Mouse (Mus musculus): ENCODE measurements at regions not wholly inside any gene's neighbourhood (a gene's known extent, or its start where the extent isn't known, plus 50 kb on each side); places are given as distances from the start of the nearest gene placed in this dataset.

DNA sequence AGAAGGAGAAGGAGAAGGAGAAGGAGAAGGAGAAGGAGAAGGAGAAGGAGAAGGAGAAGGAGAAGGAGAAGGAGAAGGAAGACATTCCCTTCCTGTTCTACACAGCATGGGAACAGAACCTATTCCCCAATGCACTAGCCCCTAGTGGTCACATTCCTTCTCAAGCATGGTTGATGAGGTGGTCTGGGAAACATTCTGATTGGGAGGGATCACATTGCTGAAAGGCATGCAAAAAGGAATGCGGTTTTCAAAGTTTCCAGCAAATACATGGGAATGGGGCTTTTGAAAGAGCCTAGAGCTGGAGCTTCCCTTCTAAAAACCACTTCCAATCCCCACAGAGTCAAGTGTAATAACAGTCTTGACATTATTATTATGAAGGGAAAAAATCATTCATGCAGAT lies 197.5 kb downstream of the Efcab1 start:
- no peaks in the 10 kb centered on the region for H3K9me3 ChIP-seq (replicated peaks)
- H3K4me1 ChIP-seq, result no peaks in the 10 kb centered on the region
- no peak overlapping the region for H3K4me3 ChIP-seq
- no peaks in the 10 kb centered on the region for H3K36me3 ChIP-seq
- H3K27me3 ChIP-seq (replicated peaks), result no peaks in the 10 kb centered on the region
- H3K27ac ChIP-seq, result no peak overlapping the region
- no peak for ATAC-seq
- H3K4me2 ChIP-seq, result no peak overlapping the region
- WGBS (ENCODE audit: insufficient replicate concordance), result 32% methylated on average over 1 of the region's 1 CpGs
- no peak overlapping the region for H3K9ac ChIP-seq

DNA sequence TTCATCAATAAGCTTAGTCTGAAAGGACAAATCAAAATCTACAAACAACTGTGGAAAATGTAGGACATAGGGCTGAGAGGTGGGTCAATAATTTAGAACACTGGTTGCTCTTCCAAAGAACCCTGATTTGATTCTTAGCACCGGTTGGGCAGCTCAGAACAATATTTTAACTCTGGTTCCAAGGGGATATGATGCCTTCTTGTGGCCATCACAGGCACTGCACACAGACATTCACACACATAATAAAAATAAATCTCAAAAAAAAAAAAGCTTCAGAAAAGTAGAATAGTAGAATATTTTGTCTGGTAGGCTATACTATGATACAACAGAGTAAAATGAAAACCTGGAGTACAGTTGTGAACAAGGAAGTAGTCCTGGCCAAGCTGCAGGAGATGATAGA lies 200.8 kb downstream of the Efcab1 start:
- Histone ChIP-seq H3K4me3 (no peak overlapping the region), H3K9me3 (replicated peaks) (no peaks in the 10 kb centered on the region), H3K36me3 (no peaks in the 10 kb centered on the region), H3K4me2 (no peak overlapping the region), H3K4me1 (no peaks in the 10 kb centered on the region), H3K27me3 (replicated peaks) (no peaks in the 10 kb centered on the region), H3K9ac (no peak overlapping the region), H3K27ac (no peak overlapping the region)
- ATAC-seq, result no peak
- WGBS (ENCODE audit: insufficient replicate concordance), result 62% methylated on average over 1 of the region's 1 CpGs

DNA sequence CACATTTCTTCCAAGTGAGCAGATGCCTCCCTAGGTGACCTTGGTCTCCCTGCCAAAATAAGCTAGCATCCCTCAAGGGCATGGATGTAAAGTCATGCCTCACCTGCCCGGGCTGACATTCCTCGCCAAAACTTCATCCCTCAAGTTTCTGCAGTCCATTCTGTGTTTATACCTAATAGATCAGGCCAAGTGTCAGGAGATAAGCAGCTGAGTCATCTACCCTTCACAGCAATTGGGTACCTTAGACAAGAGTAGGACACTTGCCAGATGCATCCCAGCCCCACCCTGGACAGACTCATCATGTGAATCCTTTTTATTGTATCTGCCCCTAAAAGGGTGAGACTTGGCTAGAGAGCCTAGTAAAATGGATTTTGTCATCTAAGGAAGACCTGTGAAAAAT lies 204.1 kb upstream of the Gm21897 start:
- 66% methylated on average over 2 of the region's 2 CpGs for WGBS (ENCODE audit: insufficient replicate concordance)
- Histone ChIP-seq H3K4me2 (no peak overlapping the region), H3K4me3 (no peak overlapping the region), H3K9me3 (replicated peaks) (no peaks in the 10 kb centered on the region), H3K27ac (no peak overlapping the region), H3K4me1 (no peaks in the 10 kb centered on the region), H3K27me3 (replicated peaks) (no peaks in the 10 kb centered on the region), H3K9ac (no peak overlapping the region), H3K36me3 (no peaks in the 10 kb centered on the region)
- ATAC-seq, result no peak

DNA sequence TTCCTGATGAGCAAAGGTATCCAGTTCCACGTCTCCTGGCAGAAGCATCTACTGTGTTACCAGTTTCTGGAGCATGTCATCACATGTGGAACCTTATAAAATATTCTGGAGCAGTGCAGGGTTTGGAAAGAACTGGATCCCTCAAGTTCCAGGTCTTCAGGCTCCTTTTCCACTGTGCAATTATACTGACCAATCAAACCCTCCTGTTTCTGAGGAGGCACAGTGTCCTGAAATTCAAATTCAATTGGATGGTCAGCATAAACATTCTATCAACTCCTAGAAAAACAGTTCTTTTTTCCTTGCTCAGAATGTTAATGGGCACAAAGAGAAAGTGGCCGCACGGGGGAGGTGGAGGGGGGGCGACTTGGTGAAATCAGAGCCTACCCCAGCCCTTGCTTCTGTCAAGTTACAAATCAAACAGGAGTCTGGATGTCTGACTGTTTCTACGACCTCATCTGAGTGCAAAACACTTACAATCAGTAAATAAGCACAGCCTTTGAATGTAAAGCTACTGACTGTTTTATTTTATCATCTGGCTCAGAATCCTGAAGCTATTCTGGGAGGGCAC lies 203.2 kb upstream of the Gm21897 start:
- H3K4me1 ChIP-seq, result no peaks in the 10 kb centered on the region
- ATAC-seq, result no peak
- WGBS (ENCODE audit: insufficient replicate concordance), result 28% methylated on average over 5 of the region's 5 CpGs
- H3K27ac ChIP-seq, result no peak overlapping the region
- no peaks in the 10 kb centered on the region for H3K36me3 ChIP-seq
- no peak overlapping the region for H3K4me3 ChIP-seq
- no peaks in the 10 kb centered on the region for H3K27me3 ChIP-seq (replicated peaks)
- no peak overlapping the region for H3K4me2 ChIP-seq
- H3K9ac ChIP-seq, result no peak overlapping the region
- H3K9me3 ChIP-seq (replicated peaks), result no peaks in the 10 kb centered on the region

DNA sequence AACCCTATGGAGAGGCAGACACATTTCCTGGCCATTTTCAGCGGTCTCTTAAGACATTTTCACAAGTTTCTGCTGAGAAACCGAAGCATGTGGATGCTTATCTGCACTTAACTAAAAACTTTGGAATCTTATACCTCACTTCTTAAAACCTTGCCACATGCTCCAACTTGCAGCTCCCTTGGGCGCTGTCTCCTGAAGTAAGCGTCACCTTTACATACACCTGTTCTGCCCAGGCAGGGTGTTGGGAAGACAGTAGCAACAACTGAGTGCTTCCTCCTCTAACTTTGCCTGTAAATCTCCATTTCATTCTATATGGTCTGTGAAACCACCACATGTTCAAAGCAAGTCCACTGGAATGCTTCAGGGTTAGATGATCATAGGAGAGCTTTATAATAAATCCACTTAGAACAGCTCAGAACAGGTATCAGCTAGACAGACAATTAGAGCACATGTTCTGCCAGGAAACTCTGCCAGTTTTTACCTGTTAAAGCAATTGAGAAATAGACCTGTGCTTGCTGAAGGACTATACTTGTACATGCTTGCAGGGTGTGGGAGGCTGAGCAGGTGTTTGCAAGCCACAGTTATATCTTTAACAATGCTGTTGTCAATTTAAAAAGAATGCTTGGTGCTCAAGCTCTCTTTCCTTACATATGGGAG lies 202.6 kb upstream of the Gm21897 start:
- H3K4me1 ChIP-seq, result no peaks in the 10 kb centered on the region
- ATAC-seq, result no peak
- H3K27me3 ChIP-seq (replicated peaks), result no peaks in the 10 kb centered on the region
- H3K9me3 ChIP-seq (replicated peaks), result no peaks in the 10 kb centered on the region
- H3K4me2 ChIP-seq, result no peak overlapping the region
- no peak overlapping the region for H3K9ac ChIP-seq
- H3K4me3 ChIP-seq, result no peak overlapping the region
- H3K36me3 ChIP-seq, result no peaks in the 10 kb centered on the region
- WGBS (ENCODE audit: insufficient replicate concordance), result 57% methylated on average over 4 of the region's 4 CpGs
- no peak overlapping the region for H3K27ac ChIP-seq

DNA sequence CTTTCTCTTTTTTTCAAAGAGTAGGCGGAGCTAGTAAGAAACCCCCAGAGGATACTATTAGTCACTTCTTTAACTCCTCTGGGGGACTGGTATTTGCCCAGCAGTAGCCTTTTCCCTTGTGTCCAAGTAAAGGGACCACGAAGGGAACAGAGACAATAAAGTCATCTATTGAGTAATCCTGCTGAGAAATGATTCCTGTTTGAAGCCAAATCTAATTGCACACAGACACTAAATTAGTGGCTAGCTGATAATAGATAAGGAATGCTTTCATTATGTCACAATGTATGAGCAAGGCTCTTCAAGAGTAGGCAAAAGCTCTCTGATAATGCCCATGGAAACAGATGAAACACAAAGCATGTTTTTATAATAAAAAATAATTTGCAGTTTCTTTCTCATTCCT lies 201.9 kb upstream of the Gm21897 start:
- Histone ChIP-seq H3K27ac (no peak overlapping the region), H3K4me1 (no peaks in the 10 kb centered on the region), H3K4me2 (no peak overlapping the region), H3K27me3 (replicated peaks) (no peaks in the 10 kb centered on the region), H3K9me3 (replicated peaks) (no peaks in the 10 kb centered on the region), H3K36me3 (no peaks in the 10 kb centered on the region), H3K9ac (no peak overlapping the region), H3K4me3 (no peak overlapping the region)
- ATAC-seq, result no peak
- WGBS (ENCODE audit: insufficient replicate concordance), result 37% methylated on average over 2 of the region's 2 CpGs

DNA sequence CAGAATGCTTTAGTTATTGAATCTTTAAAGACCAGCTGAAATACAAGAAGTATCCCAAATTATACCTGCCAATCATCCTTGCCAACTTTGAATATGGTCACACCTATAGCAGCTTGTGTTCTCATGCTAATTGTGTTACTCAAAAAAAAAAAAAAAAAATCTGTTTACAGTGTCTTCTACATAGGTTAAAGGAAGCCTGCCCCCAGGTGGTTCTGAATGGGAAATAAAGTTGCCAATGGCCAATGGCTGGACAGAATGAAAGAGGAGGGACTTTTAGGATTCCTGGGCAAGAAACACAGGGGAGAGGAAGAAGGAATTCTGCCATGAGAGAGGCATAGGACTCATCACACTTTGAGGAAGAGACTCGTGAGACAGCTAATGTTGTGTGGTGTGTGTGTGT lies 197.5 kb upstream of the Gm21897 start:
- Histone ChIP-seq H3K4me1 (no peaks in the 10 kb centered on the region), H3K27me3 (replicated peaks) (no peaks in the 10 kb centered on the region), H3K36me3 (no peaks in the 10 kb centered on the region), H3K27ac (no peak overlapping the region), H3K9me3 (replicated peaks) (no peaks in the 10 kb centered on the region), H3K4me2 (no peak overlapping the region), H3K4me3 (no peak overlapping the region), H3K9ac (no peak overlapping the region)
- 62% methylated on average over 1 of the region's 1 CpGs for WGBS (ENCODE audit: insufficient replicate concordance)
- ATAC-seq, result no peak

DNA sequence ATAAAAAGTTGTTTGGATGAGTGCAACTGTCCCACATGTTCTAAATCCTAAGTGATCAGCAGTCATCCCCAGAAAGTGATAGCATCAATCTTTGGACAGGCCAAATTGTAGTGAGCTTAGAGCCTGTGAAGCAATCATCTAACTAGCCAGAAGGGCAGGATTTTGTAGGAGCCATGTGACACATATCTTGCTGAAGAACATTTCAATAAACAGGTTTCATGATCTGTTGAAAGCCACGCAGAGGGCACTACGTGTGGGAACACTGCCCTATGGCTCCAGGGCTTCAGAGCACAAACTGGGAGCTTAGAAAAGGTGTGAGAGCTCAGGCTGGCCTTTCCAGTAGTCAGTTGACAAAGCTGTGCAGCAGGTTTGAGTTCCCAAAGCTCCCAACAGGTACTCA lies 188.3 kb upstream of the Gm21897 start:
- 73% methylated on average over 2 of the region's 2 CpGs for WGBS (ENCODE audit: insufficient replicate concordance)
- Histone ChIP-seq H3K27ac (no peak overlapping the region), H3K4me3 (no peak overlapping the region), H3K4me2 (no peak overlapping the region), H3K4me1 (no peaks in the 10 kb centered on the region), H3K36me3 (no peaks in the 10 kb centered on the region), H3K9me3 (replicated peaks) (no peaks in the 10 kb centered on the region), H3K9ac (no peak overlapping the region), H3K27me3 (replicated peaks) (no peaks in the 10 kb centered on the region)
- ATAC-seq, result no peak

DNA sequence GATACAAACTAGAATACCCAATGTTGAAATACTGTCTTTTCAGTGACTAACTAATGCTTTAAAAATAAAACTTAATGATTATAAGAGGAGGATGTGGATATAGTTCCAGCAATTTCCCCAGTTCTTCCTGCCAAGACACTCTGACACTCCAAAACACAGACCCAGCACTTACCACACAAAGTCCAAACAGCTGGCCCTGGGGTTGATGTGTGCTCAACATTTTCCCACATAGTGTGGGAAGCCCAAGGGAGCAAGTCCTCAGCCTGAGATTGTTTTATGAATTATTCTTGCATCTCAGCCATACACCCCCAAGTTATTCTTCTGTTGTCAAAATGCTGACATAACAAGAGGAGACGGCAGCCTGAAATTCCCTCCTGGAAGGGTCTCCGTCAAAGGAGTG lies 187.5 kb upstream of the Gm21897 start:
- Histone ChIP-seq H3K36me3 (no peaks in the 10 kb centered on the region), H3K4me1 (no peaks in the 10 kb centered on the region), H3K9ac (no peak overlapping the region), H3K27ac (no peak overlapping the region), H3K4me3 (no peak overlapping the region), H3K27me3 (replicated peaks) (no peaks in the 10 kb centered on the region), H3K4me2 (no peak overlapping the region), H3K9me3 (replicated peaks) (no peaks in the 10 kb centered on the region)
- WGBS (ENCODE audit: insufficient replicate concordance), result 76% methylated on average over 2 of the region's 2 CpGs
- no peak for ATAC-seq

DNA sequence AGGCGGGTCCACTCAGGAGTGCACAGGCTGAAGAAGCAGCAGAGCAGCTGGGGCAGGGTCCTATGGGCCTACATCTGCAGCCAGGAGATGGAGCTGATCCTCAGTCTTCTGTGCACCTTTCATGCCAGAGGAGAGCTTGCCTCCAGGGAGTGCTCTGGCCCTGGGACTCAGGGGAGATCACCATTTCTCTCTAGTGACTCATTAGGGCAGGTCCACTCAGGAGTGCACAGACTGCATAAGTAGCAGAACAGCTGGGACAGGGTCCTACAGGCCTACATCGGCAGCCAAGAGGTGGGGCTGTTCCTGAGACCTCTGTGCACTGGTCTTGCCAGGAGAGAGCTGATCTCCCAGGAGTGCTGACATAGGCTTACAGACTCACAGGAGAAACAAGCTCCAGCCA lies 159.4 kb upstream of the Gm21897 start:
- H3K27ac ChIP-seq, result no peak overlapping the region
- no peaks in the 10 kb centered on the region for H3K27me3 ChIP-seq (replicated peaks)
- no peak overlapping the region for H3K9ac ChIP-seq
- no peaks in the 10 kb centered on the region for H3K9me3 ChIP-seq (replicated peaks)
- no peaks in the 10 kb centered on the region for H3K4me1 ChIP-seq
- no peak overlapping the region for H3K4me3 ChIP-seq
- 64% methylated on average over 2 of the region's 2 CpGs for WGBS (ENCODE audit: insufficient replicate concordance)
- no peaks in the 10 kb centered on the region for H3K36me3 ChIP-seq
- ATAC-seq, result no peak
- H3K4me2 ChIP-seq, result no peak overlapping the region

DNA sequence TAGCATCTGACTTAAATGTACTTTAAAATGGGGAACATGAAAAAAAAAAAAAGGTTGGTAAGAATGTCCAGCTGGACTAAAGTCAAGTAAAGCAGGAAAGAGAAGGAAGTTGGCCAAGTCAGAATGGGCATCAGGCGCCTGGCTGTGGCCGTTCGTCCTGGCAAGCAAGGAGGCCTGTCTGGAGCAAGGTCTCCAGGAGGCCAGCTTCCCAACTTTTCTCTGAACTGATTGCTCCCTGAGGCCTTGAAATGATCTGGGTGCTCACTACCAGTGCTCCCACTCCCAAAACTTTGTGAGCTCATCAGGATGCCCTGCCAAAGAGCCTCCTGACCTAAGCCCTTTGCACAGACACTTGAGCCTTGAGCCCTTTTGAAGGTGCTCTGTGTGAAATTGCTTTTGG lies 141.7 kb upstream of the Gm21897 start:
- 62% methylated on average over 3 of the region's 3 CpGs for WGBS (ENCODE audit: insufficient replicate concordance)
- no peaks in the 10 kb centered on the region for H3K27me3 ChIP-seq (replicated peaks)

DNA sequence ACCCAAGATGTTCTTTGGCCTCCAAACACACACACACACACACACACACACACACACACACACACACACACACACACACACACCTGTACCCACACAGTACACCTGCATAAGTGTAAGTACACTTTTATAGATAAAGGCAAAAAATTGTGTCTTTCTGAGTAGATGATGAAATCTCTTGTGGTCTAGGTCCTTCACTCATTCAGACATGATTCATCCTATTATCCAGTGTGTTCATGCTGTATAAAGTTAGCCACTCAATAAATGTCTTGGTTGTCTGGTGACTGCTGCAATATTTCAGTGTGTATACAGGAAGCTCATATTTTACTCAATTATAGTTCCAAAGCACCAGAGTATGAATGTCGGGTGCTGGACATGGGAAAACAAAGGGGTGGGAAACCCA lies 131.5 kb upstream of the Gm21897 start:
- no peaks in the 10 kb centered on the region for H3K27me3 ChIP-seq (replicated peaks)
- no peak overlapping the region for H3K9ac ChIP-seq
- no peak for ATAC-seq
- H3K4me1 ChIP-seq, result no peaks in the 10 kb centered on the region
- H3K4me3 ChIP-seq, result no peak overlapping the region
- no peak overlapping the region for H3K4me2 ChIP-seq
- 0 out of 2 replicates have a peak, but pooled peaks cover 1% of the 10 kb centered on the region for H3K9me3 ChIP-seq (replicated peaks)
- H3K36me3 ChIP-seq, result no peaks in the 10 kb centered on the region
- WGBS (ENCODE audit: insufficient replicate concordance), result 72% methylated on average over 1 of the region's 1 CpGs
- H3K27ac ChIP-seq, result no peak overlapping the region

More for the DNA sequence above, 141.7 kb upstream of the Gm21897 start:
- Histone ChIP-seq H3K4me1 (no peaks in the 10 kb centered on the region), H3K9ac (no peak overlapping the region), H3K4me2 (no peak overlapping the region), H3K9me3 (replicated peaks) (peaks cover 13% of the 10 kb centered on the region; the same call in 1 of the 2 replicates), H3K27ac (no peak overlapping the region), H3K36me3 (no peaks in the 10 kb centered on the region), H3K4me3 (no peak overlapping the region)
- ATAC-seq, result no peak

Measured in liver, embryonic 12.5 days (tissue).